Mouse (Mus musculus): Measurements from ENCODE around the gene A930017K11Rik. TPM values are rescaled to one million over a fixed set of nuclear protein-coding genes. Genes with fewer than 3 reads are reported as not detected.

The A930017K11Rik gene
- 0.16 TPM in 1 of 2 replicates, not detected in the other for polyA plus RNA-seq (2014; fragmentation: Nextera tagmentation; extraction: Ambion mirVana)

DNA sequence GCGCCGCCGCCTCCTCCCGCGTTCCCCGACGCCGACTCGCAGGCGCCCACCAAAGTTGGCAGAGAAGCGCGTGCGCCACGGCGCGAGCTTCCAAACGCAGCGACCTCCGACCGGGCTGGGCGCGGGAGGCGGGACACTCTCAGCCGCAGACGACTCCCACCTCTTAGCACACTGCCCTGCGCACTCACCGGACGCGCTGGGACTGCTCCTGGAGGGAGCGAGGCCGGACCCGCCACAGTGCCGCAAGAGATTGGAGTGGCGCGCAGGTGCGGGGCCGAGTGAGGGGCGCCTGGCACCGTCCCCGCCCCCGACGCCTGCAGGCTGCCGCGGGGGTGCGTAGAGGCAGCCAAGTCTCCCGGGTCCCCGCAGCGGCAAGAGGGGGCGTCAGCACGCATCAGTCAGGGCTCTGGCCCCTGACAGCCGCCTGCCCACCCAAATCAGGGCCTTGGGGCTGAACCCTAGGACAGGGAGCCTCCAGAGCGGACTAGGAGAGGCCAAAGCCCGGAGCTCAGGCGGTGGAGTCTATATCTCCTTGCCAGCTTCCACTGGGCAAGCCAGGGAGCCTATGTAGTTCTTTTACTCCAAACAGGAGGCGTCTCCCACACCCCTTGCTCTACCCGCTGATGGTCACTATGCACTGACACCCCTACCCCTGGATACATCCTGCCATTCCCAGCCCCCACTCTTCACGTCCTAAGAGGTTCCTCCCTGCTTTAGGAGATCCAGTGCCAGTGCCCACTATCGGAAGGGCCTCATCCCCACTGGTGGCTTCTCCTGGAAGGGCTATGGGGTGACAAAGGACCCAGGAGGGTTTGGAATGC lies at the start of gene A930017K11Rik:
Gene A930017K11Rik (minus strand): TSS at position 763 of the 821 bp plus-strand sequence.
- peaks cover 38% of the 10 kb centered on the region for H3K27me3 ChIP-seq (replicated peaks; ENCODE audit: control insufficient read depth, insufficient read depth, low read length)
- no peak for ATAC-seq (ENCODE audit: low read depth)
- peaks cover 7% of the 10 kb centered on the region; the same call in 1 of the 2 replicates for H3K4me1 ChIP-seq (ENCODE audit: control insufficient read depth, insufficient read depth, low read length)
- H3K4me3 ChIP-seq (ENCODE audit: low read depth, low read length) = peak within 1 kb of the TSS; percentile 43
- under 1% methylated on average over 36 of the region's 58 CpGs for WGBS
- no peak within 1 kb of the TSS for H3K27ac ChIP-seq (replicated peaks; ENCODE audit: low read depth, low read length)
- H3K4me2 ChIP-seq (ENCODE audit: low read depth, low read length) = peak within 1 kb of the TSS; percentile 73
- no peaks in the 10 kb centered on the region for H3K36me3 ChIP-seq (ENCODE audit: control insufficient read depth, insufficient read depth, low read length)
- no peak for DNase-seq (ENCODE audit: low spot score)
- H3K9ac ChIP-seq (ENCODE audit: low read depth, low read length) = peak within 1 kb of the TSS; percentile 58
- H3K9me3 ChIP-seq (ENCODE audit: control insufficient read depth, low read length) = no peaks in the 10 kb centered on the region

DNA sequence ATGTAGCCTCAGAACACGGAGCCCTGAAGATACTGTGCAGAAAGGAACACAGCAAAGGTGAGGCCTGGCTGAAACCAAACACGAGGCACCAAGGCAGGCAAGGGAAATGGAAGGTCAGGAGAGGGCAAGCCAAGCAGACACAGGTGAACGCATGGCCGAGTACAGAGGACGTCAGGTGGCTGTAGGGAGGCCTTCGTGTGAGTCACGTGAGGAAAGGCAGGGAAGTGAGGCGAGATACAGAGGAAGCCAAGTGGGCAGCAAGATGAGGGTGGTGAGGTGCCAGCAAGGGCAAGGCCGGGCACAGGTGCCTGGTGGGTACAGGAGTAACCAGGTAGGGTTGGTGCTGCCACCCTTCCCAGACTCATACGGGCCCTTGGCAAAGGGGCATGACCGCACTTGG lies 46.1 kb upstream of the A930017K11Rik start:
- H3K27me3 ChIP-seq (replicated peaks; ENCODE audit: control insufficient read depth, insufficient read depth, low read length) = no peaks in the 10 kb centered on the region
- DNase-seq (ENCODE audit: low spot score) (no peak), ATAC-seq (ENCODE audit: low read depth) (no peak)
- H3K36me3 ChIP-seq (ENCODE audit: control insufficient read depth, insufficient read depth, low read length) = peaks cover 58% of the 10 kb centered on the region
- no peak overlapping the region for H3K4me3 ChIP-seq (ENCODE audit: low read depth, low read length)
- no peaks in the 10 kb centered on the region for H3K9me3 ChIP-seq (ENCODE audit: control insufficient read depth, low read length)
- no peak overlapping the region for H3K9ac ChIP-seq (ENCODE audit: low read depth, low read length)
- 89% methylated on average over 11 of the region's 11 CpGs for WGBS
- H3K27ac ChIP-seq (replicated peaks; ENCODE audit: low read depth, low read length) = no peak overlapping the region
- no peak overlapping the region for H3K4me2 ChIP-seq (ENCODE audit: low read depth, low read length)
- no peaks in the 10 kb centered on the region for H3K4me1 ChIP-seq (ENCODE audit: control insufficient read depth, insufficient read depth, low read length)

DNA sequence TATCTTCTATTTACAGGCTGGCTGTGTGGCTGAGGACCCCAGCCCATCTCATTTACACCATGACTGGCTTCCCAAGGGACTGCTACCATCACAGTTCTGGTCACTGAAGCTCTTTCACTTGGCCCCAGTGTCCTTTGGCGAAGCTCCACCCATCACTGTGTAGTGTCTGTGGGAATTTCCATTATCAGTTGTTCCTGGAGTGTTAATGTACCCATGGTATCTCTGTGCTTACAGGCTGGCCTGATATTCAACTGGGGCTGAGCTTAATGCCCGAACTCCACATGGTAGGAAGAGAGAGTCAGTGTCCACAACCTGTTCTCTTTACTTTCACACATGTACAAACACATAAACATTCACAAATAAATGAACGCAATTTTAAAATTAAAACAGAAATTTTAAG lies 41.1 kb upstream of the A930017K11Rik start:
- no peaks in the 10 kb centered on the region for H3K4me1 ChIP-seq (ENCODE audit: control insufficient read depth, insufficient read depth, low read length)
- no peak for ATAC-seq (ENCODE audit: low read depth)

DNA sequence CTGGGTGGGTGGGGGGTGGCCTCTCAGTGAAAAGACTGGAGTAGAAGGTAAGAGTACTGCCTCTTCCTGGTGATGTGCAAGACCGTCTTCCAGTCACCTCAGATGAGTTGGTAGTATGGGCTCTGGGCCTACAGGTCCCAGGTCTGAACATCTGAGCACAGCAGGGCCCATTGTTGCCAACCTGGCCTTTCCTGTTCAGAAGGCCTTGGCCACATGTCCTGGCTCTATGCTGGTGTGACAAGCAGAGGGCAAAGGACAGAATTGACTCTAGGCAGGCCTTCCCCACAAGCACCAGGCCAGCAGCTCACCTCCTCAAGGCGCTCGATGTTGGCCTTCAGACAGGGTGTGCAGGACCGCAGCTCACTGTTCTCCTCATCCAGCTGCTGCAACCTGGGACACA lies 39.9 kb upstream of the A930017K11Rik start:
- DNase-seq (ENCODE audit: low spot score) = no peak
- ATAC-seq (ENCODE audit: low read depth) = no peak
- Histone ChIP-seq H3K36me3 (ENCODE audit: control insufficient read depth, insufficient read depth, low read length) (peaks cover 71% of the 10 kb centered on the region), H3K4me1 (ENCODE audit: control insufficient read depth, insufficient read depth, low read length) (no peaks in the 10 kb centered on the region), H3K4me2 (ENCODE audit: low read depth, low read length) (no peak overlapping the region), H3K9ac (ENCODE audit: low read depth, low read length) (no peak overlapping the region), H3K27me3 (replicated peaks; ENCODE audit: control insufficient read depth, insufficient read depth, low read length) (no peaks in the 10 kb centered on the region), H3K27ac (replicated peaks; ENCODE audit: low read depth, low read length) (no peak overlapping the region), H3K9me3 (ENCODE audit: control insufficient read depth, low read length) (no peaks in the 10 kb centered on the region), H3K4me3 (ENCODE audit: low read depth, low read length) (no peak overlapping the region)
- 95% methylated on average over 4 of the region's 4 CpGs for WGBS

More for the DNA sequence above, 41.1 kb upstream of the A930017K11Rik start:
- no peak overlapping the region for H3K4me2 ChIP-seq (ENCODE audit: low read depth, low read length)
- no peak overlapping the region for H3K27ac ChIP-seq (replicated peaks; ENCODE audit: low read depth, low read length)
- H3K4me3 ChIP-seq (ENCODE audit: low read depth, low read length) = no peak overlapping the region
- no peak for DNase-seq (ENCODE audit: low spot score)
- no peak overlapping the region for H3K9ac ChIP-seq (ENCODE audit: low read depth, low read length)
- WGBS = 90% methylated on average over 3 of the region's 3 CpGs
- H3K27me3 ChIP-seq (replicated peaks; ENCODE audit: control insufficient read depth, insufficient read depth, low read length) = no peaks in the 10 kb centered on the region
- H3K9me3 ChIP-seq (ENCODE audit: control insufficient read depth, low read length) = no peaks in the 10 kb centered on the region
- H3K36me3 ChIP-seq (ENCODE audit: control insufficient read depth, insufficient read depth, low read length) = peaks cover 76% of the 10 kb centered on the region

DNA sequence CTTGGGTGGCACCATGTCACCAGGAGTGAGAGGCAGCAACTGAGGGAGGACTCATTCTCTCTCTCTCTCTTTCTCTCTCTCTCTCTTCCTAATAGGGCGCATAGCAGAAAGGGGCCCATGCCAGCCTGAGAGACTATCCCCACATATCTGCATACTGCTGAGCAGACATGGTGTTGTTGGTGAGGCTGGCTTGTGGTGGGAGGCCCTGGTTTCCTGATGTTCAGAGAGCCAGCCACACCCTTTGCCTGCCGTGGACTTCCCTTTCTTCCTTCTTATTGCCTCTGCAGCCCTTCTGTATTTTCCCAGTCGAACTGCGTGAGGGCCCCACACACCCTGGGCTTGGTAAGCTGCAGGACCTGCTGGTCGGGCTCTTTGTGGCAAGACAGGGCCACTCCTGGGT lies 38.0 kb upstream of the A930017K11Rik start:
- Histone ChIP-seq H3K4me1 (ENCODE audit: control insufficient read depth, insufficient read depth, low read length) (no peaks in the 10 kb centered on the region), H3K27ac (replicated peaks; ENCODE audit: low read depth, low read length) (no peak overlapping the region), H3K9ac (ENCODE audit: low read depth, low read length) (no peak overlapping the region), H3K9me3 (ENCODE audit: control insufficient read depth, low read length) (no peaks in the 10 kb centered on the region), H3K4me3 (ENCODE audit: low read depth, low read length) (no peak overlapping the region), H3K4me2 (ENCODE audit: low read depth, low read length) (no peak overlapping the region), H3K27me3 (replicated peaks; ENCODE audit: control insufficient read depth, insufficient read depth, low read length) (no peaks in the 10 kb centered on the region), H3K36me3 (ENCODE audit: control insufficient read depth, insufficient read depth, low read length) (peaks cover 65% of the 10 kb centered on the region)
- ATAC-seq (ENCODE audit: low read depth) = no peak
- 89% methylated on average over 5 of the region's 5 CpGs for WGBS
- no peak for DNase-seq (ENCODE audit: low spot score)

DNA sequence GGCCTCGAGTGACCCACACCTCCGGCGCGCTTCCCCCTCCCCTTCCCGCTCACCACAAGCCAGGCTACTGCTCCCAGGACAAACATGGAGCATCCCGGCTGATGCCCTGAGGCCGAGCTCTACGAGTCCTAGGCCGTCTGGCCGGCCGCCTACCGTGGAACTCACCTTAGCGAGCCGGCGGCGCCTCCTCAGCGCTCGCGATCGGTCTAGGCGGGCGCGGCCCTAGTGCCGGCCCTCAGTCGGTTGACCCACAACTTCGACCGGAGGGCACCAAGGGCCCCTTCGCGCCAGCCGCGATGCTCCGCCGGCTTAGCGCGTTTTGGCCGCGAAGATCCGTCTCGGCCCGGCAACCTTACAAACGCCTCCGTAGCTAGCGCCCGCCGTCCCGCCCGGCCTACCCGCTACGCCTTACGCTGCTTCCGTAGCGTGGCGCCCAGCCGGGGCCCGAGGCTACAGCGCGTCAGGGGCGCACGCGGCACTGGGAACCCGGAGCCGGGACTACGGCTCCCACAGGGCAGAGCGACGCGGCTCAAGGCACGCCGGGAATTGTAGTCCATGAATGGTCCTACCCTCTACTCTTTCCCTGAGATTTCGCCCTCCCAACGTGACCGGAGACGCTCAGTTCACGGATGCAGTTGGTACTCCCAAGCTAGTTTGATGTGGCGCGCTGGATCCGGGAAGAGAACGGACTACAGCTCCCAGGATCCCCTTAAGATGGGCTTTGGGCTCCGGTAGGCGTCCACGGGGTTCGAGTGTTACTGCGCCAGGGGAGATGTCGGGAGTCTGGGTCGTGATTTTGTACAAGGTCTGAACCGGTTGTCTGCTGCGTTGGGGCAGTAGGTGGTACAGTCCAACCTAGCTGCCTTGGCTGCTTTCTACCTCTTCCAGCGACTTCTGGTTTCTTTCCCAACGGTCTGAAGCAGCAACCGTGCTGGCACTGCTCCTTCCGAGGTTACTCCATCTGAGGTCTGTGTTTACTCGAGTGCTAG lies 33.2 kb upstream of the A930017K11Rik start, which contains the start of gene Capn15:
Gene Capn15 (minus strand): TSS at position 491 of the 989 bp plus-strand sequence.
- peak within 1 kb of the TSS; percentile 88 for H3K27ac ChIP-seq (replicated peaks; ENCODE audit: low read depth, low read length)
- H3K4me2 ChIP-seq (ENCODE audit: low read depth, low read length) = peak within 1 kb of the TSS; percentile 83
- H3K4me1 ChIP-seq (ENCODE audit: control insufficient read depth, insufficient read depth, low read length) = peaks cover 11% of the 10 kb centered on the region
- H3K36me3 ChIP-seq (ENCODE audit: control insufficient read depth, insufficient read depth, low read length) = peaks cover 19% of the 10 kb centered on the region
- ATAC-seq (ENCODE audit: low read depth) (peak; percentile 100), DNase-seq (ENCODE audit: low spot score) (peak; percentile 99)
- H3K4me3 ChIP-seq (ENCODE audit: low read depth, low read length) = peak within 1 kb of the TSS; percentile 76
- H3K27me3 ChIP-seq (replicated peaks; ENCODE audit: control insufficient read depth, insufficient read depth, low read length) = no peaks in the 10 kb centered on the region
- under 1% methylated on average over 55 of the region's 91 CpGs for WGBS
- H3K9ac ChIP-seq (ENCODE audit: low read depth, low read length) = peak within 1 kb of the TSS; percentile 88
- H3K9me3 ChIP-seq (ENCODE audit: control insufficient read depth, low read length) = no peaks in the 10 kb centered on the region

DNA sequence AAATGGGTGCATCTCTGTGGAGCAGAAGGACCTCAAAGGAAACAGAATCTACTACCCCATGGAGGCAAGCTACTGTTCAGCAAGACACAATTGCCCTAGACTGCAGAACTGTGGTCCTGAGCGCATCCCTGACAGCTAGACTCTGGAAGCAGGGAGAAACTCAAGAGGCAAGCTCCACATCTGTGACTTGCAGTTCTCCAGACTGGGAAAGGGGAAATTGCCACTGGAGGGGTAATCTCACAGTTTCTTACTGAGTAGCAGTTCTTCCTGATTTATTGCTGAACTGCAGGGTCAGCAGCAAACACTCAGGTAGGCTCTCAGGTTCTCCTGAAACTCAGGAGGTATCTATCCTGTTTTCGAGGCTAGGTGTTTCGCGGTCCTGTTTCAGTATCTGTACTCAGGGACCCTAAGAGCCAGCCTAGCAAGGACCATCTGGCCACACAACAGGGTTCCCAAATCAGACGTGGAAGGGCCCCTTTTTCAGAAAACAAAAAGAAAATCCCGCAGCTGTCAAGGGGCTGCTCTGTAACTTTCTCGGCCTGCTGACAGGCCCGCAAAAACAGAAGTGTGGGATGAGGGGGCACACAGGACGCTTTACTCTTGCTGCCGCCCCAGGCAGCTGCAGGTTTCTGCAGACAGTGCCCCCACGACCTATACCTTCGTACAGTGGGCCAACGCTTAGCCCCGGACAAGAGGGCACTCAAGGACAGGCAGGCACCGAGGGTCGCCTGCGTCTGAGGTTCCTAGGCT lies 32.4 kb upstream of the A930017K11Rik start:
- Histone ChIP-seq H3K4me1 (ENCODE audit: control insufficient read depth, insufficient read depth, low read length) (peaks cover 11% of the 10 kb centered on the region), H3K4me3 (ENCODE audit: low read depth, low read length) (peak overlapping the region; percentile 76), H3K36me3 (ENCODE audit: control insufficient read depth, insufficient read depth, low read length) (peaks cover 11% of the 10 kb centered on the region), H3K27me3 (replicated peaks; ENCODE audit: control insufficient read depth, insufficient read depth, low read length) (no peaks in the 10 kb centered on the region), H3K9ac (ENCODE audit: low read depth, low read length) (peak overlapping the region; percentile 88), H3K4me2 (ENCODE audit: low read depth, low read length) (peak overlapping the region; percentile 83), H3K27ac (replicated peaks; ENCODE audit: low read depth, low read length) (peak overlapping the region; percentile 88), H3K9me3 (ENCODE audit: control insufficient read depth, low read length) (no peaks in the 10 kb centered on the region)
- no peak for ATAC-seq (ENCODE audit: low read depth)
- WGBS = 11% methylated on average over 15 of the region's 17 CpGs
- no peak for DNase-seq (ENCODE audit: low spot score)

DNA sequence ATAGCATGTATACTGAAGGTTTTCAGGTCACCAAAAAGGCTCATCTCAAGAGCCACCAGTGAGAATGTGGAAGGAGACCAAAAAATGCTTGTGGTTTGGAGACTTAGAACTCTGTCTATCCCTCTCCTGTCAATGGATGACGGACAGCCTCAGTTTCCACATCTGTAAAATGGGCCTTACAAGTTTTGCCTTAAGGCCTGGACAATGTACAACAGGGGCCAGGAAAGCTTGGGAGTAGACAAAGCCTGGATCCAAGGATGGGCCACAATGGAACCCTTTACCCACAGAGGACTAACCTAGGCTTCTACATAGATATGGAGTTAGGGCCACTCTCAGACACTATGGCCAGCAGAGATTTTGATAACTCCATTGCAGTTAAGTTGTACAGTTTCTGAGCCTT lies 31.7 kb upstream of the A930017K11Rik start:
- DNase-seq (ENCODE audit: low spot score) = no peak
- H3K27ac ChIP-seq (replicated peaks; ENCODE audit: low read depth, low read length) = no peak overlapping the region
- ATAC-seq (ENCODE audit: low read depth) = no peak

More for the DNA sequence above, 31.7 kb upstream of the A930017K11Rik start:
- peaks cover 16% of the 10 kb centered on the region for H3K4me1 ChIP-seq (ENCODE audit: control insufficient read depth, insufficient read depth, low read length)
- H3K27me3 ChIP-seq (replicated peaks; ENCODE audit: control insufficient read depth, insufficient read depth, low read length) = no peaks in the 10 kb centered on the region
- peak overlapping the region; percentile 83 for H3K4me2 ChIP-seq (ENCODE audit: low read depth, low read length)
- peak overlapping the region; percentile 88 for H3K9ac ChIP-seq (ENCODE audit: low read depth, low read length)
- WGBS = 100% methylated on average over 1 of the region's 1 CpGs
- peak overlapping the region; percentile 76 for H3K4me3 ChIP-seq (ENCODE audit: low read depth, low read length)
- H3K36me3 ChIP-seq (ENCODE audit: control insufficient read depth, insufficient read depth, low read length) = 0 out of 2 replicates have a peak, but pooled peaks cover 6% of the 10 kb centered on the region
- H3K9me3 ChIP-seq (ENCODE audit: control insufficient read depth, low read length) = no peaks in the 10 kb centered on the region
